Mouse (Mus musculus): ENCODE results near the gene Gins1. TPM values are rescaled to one million over a fixed set of nuclear protein-coding genes. Genes with fewer than 3 reads are reported as not detected.

Gins1 gene
- polyA plus RNA-seq, 1 experiment from 2014 or later = 30.4 TPM

DNA sequence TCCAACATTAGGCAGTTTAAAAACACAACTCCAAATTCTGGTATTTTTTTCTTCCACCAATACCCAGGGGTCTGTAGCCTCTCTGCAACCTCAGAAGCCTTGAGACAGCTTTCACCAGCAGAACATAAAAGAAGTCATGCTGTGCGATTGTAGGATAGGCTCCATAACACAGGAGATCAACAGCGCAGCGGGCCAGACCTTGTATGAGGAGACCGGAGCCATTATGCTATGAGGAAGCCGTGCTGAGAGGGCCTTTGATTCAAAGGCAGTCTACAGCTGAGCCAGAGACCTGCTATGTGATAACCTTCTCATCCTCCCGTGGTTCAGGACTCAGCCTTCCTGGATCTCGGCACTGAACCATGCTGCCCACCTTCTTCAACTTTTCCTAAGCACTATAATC, 66.7 kb downstream of the Gins1 start:
- H3K27ac ChIP-seq (replicated peaks) = no peak overlapping the region
- H3K4me2 ChIP-seq (replicated peaks) = no peak overlapping the region
- no peaks in the 10 kb centered on the region for H3K4me1 ChIP-seq
- H3K4me3 ChIP-seq = no peak overlapping the region
- H3K27me3 ChIP-seq = no peaks in the 10 kb centered on the region
- no peaks in the 10 kb centered on the region for H3K9me3 ChIP-seq
- no peak overlapping the region for H3K9ac ChIP-seq (replicated peaks)
- ATAC-seq (replicated peaks) = no peak
- 66% methylated on average over 7 of the region's 7 CpGs for WGBS
- peaks cover 26% of the 10 kb centered on the region; the same call in 1 of the 2 replicates for H3K36me3 ChIP-seq

DNA sequence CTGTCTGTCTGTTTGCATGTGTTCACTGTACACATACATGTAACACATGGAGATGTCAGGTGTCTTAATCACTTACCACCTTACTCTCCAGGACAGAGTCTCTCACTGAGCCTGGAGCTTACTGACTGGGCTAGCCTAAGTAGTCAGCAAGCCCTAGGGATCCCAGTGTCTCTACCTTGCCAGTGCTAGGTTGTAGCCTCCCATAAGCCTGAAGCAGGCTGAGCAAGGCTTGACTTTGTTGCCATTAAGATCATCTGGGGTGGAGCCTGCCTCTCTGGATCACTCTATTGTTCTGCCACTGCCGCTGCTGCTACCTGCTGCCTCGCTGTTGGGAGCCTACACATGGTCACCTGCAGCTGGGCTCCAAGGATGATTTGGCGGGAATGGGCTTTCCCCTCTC, 67.5 kb downstream of the Gins1 start:
- Histone ChIP-seq H3K4me2 (replicated peaks) (no peak overlapping the region), H3K4me1 (no peaks in the 10 kb centered on the region), H3K9me3 (no peaks in the 10 kb centered on the region), H3K27ac (replicated peaks) (no peak overlapping the region), H3K4me3 (no peak overlapping the region), H3K9ac (replicated peaks) (no peak overlapping the region), H3K36me3 (peaks cover 23% of the 10 kb centered on the region; the same call in 1 of the 2 replicates), H3K27me3 (no peaks in the 10 kb centered on the region)
- 84% methylated on average over 3 of the region's 3 CpGs for WGBS
- no peak for ATAC-seq (replicated peaks)

GRCm38 (mm10) chr2:150973401-150974115, 68.4 kb downstream of the Gins1 start:
- Histone ChIP-seq H3K9ac (replicated peaks) (no peak overlapping the region), H3K4me2 (replicated peaks) (no peak overlapping the region), H3K27me3 (no peaks in the 10 kb centered on the region), H3K4me3 (no peak overlapping the region), H3K36me3 (peaks cover 17% of the 10 kb centered on the region; the same call in 1 of the 2 replicates), H3K27ac (replicated peaks) (no peak overlapping the region), H3K9me3 (no peaks in the 10 kb centered on the region), H3K4me1 (no peaks in the 10 kb centered on the region)
- ATAC-seq (replicated peaks) = no peak
- 94% methylated on average over 8 of the region's 8 CpGs for WGBS

DNA sequence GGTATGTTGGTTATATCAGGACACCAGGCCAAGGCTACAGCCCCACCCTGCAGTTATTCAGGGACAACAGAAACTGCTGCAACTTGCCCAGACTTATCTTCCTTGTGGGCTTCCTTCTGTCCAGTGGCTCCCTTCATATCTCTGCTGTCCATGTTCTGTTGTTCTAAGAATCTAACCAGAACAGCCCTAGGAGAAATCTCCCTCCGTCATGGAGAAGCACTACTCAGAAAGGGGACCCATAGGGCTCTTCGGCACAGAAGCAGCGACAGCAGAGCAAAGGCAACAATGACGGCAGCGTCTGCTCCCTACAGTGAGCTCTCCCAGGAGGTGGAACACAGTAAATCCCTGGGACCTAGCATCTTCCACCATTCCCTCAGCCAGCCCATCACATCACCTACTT, 71.7 kb downstream of the Gins1 start:
- 90% methylated on average over 5 of the region's 5 CpGs for WGBS
- no peak for ATAC-seq (replicated peaks)

DNA sequence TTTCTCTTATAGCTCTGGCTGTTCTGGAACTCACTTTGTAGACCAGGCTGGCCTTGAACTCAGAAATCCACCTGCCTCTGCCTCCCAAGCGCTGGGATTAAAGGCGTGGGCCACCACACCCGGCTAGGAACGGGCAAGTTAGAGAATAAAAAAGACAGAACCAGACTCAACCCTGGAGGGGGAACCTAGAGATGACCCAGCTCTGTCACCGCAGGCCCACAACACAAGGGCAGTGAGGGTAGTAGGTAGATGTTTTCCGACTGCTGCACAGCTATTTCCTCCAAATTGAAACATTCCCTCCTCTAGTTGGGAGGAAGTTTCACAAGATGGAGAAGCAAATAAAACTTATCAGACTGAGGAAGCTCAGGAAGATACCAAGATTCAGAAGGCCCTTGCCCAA, 72.5 kb downstream of the Gins1 start:
- Histone ChIP-seq H3K27me3 (no peaks in the 10 kb centered on the region), H3K9ac (replicated peaks) (no peak overlapping the region), H3K27ac (replicated peaks) (no peak overlapping the region), H3K9me3 (no peaks in the 10 kb centered on the region), H3K4me3 (no peak overlapping the region), H3K4me2 (replicated peaks) (no peak overlapping the region), H3K4me1 (no peaks in the 10 kb centered on the region), H3K36me3 (0 out of 2 replicates have a peak, but pooled peaks cover 10% of the 10 kb centered on the region)
- no peak for ATAC-seq (replicated peaks)
- 90% methylated on average over 6 of the region's 6 CpGs for WGBS

More for the DNA sequence above, 71.7 kb downstream of the Gins1 start:
- no peaks in the 10 kb centered on the region for H3K4me1 ChIP-seq
- H3K4me2 ChIP-seq (replicated peaks) = no peak overlapping the region
- 0 out of 2 replicates have a peak, but pooled peaks cover 10% of the 10 kb centered on the region for H3K36me3 ChIP-seq
- H3K4me3 ChIP-seq = no peak overlapping the region
- H3K27ac ChIP-seq (replicated peaks) = no peak overlapping the region
- no peaks in the 10 kb centered on the region for H3K9me3 ChIP-seq
- no peak overlapping the region for H3K9ac ChIP-seq (replicated peaks)
- no peaks in the 10 kb centered on the region for H3K27me3 ChIP-seq

DNA sequence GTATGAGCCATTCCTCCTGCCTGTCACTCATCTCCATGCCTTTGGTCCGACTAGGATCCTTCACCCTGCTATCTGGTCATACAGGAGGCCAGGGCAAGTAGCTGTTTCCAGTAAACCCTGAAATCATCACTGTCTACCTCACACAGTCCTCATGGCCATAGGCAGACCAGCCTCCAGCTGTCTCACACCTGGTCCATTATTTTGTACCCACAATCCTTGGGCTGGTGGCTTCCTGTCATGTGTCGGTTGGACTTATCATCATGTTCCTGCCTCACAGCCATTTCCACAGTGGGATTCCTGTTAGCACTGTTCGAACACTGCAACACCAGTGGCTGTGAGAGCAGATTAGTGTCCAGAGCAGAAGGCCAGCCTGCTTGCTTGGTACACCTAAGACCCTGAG, 73.6 kb downstream of the Gins1 start:
- Histone ChIP-seq H3K27me3 (no peaks in the 10 kb centered on the region), H3K36me3 (0 out of 2 replicates have a peak, but pooled peaks cover 4% of the 10 kb centered on the region), H3K9ac (replicated peaks) (no peak overlapping the region), H3K4me1 (no peaks in the 10 kb centered on the region), H3K27ac (replicated peaks) (no peak overlapping the region), H3K4me2 (replicated peaks) (no peak overlapping the region), H3K9me3 (no peaks in the 10 kb centered on the region), H3K4me3 (no peak overlapping the region)
- 94% methylated on average over 3 of the region's 3 CpGs for WGBS
- no peak for ATAC-seq (replicated peaks)

DNA sequence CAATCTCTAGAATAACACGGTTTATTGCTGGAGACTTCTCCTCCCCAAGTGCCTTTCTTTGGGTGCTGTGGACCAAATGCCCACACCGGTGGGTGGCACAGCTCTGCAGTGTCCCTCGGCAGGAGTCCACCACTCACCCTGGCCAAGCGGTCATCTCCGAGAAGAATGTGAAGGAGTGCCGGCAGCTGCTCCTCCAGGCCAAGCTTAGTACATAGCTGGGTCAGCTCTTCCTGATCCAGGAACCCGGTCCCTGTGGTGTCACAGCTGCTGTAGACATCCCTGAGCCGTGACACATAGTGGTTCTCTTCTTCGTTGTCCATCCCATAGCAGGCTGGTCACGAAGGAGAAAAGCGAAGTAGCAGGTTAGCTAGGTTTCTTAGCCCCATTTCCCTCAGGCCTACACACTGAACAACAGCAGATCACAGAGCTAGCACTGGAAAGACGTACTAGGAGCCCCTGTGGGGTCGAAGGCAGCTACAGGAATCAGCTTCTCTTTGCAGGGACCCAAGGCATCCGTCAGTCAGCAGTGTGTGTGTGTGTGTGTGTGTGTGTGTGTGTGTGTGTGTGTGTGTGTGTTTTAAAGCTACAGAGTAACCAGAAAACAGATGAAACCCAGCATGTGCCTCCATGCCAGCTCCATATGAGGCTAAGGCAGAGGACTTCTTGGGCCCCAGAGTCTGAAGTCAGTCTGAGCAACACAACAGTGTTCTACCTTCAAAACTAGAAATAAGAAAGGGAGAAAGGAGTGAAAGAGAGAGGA, 74.8 kb downstream of the Gins1 start:
- ATAC-seq (replicated peaks) = no peak
- Histone ChIP-seq H3K9me3 (no peaks in the 10 kb centered on the region), H3K36me3 (0 out of 2 replicates have a peak, but pooled peaks cover 4% of the 10 kb centered on the region), H3K4me2 (replicated peaks) (no peak overlapping the region), H3K27me3 (no peaks in the 10 kb centered on the region), H3K9ac (replicated peaks) (no peak overlapping the region), H3K4me1 (no peaks in the 10 kb centered on the region), H3K27ac (replicated peaks) (no peak overlapping the region), H3K4me3 (no peak overlapping the region)
- WGBS = 88% methylated on average over 14 of the region's 14 CpGs

Other genes starting within 250 kb of the Gins1 start
- gene Acss1, start 236.9 kb upstream of the Gins1 start, polyA plus RNA-seq (2015; fragmentation: Nextera tagmentation; extraction: Ambion mirVana) = 25.9 and 26.3 TPM in 2 replicates
- gene Vsx1, start 216.0 kb upstream of the Gins1 start, polyA plus RNA-seq (2015; fragmentation: Nextera tagmentation; extraction: Ambion mirVana) = not detected in 2 replicates
- gene Entpd6, start 156.4 kb upstream of the Gins1 start, polyA plus RNA-seq (2015; fragmentation: Nextera tagmentation; extraction: Ambion mirVana) = 46.3 and 49.7 TPM in 2 replicates
- 93.0 and 99.8 TPM in 2 replicates for gene Pygb, start 118.7 kb upstream of the Gins1 start, polyA plus RNA-seq (2015; fragmentation: Nextera tagmentation; extraction: Ambion mirVana)
- gene Abhd12, start 659 bp upstream of the Gins1 start, polyA plus RNA-seq (2015; fragmentation: Nextera tagmentation; extraction: Ambion mirVana) = 97.7 and 98.2 TPM in 2 replicates
- gene Ninl, start 134.0 kb downstream of the Gins1 start, polyA plus RNA-seq (2015; fragmentation: Nextera tagmentation; extraction: Ambion mirVana) = 11.4 and 13.8 TPM in 2 replicates
- gene Nanp, start 134.0 kb downstream of the Gins1 start, polyA plus RNA-seq (2015; fragmentation: Nextera tagmentation; extraction: Ambion mirVana) = 32.4 and 35.3 TPM in 2 replicates
- gene Gm14151, start 186.9 kb downstream of the Gins1 start, polyA plus RNA-seq (2015; fragmentation: Nextera tagmentation; extraction: Ambion mirVana) = not detected in 2 replicates
- not detected in 2 replicates for gene Gm14147, start 192.8 kb downstream of the Gins1 start, polyA plus RNA-seq (2015; fragmentation: Nextera tagmentation; extraction: Ambion mirVana)

Measured in forebrain, embryonic 15.5 days (tissue).